Mouse (Mus musculus) G1E (cell line): ENCODE measurements around the gene Gm6096.

Source experiments
- CTCF ChIP-seq: IDR thresholded peaks from 2 replicates; pipeline ENCODE4 v1.5.1; 2012; ENCODE audit warnings: low read depth, low read length, inconsistent platforms, mixed read lengths
- GATA1 ChIP-seq: IDR thresholded peaks from 2 replicates; pipeline ENCODE4 v1.6.1; 2012; ENCODE audit warnings: borderline replicate concordance, low read length, inconsistent platforms, mixed read lengths
- GATA2 ChIP-seq: IDR thresholded peaks from 2 replicates; pipeline ENCODE4 v1.6.1; 2012; ENCODE audit warnings: low read depth, low read length, inconsistent platforms, borderline replicate concordance
- POLR2AphosphoS5 ChIP-seq: IDR thresholded peaks from 2 replicates; pipeline ENCODE4 v1.6.1; 2012; ENCODE audit warnings: low read depth, low read length, inconsistent platforms; ENCODE audit not compliant: insufficient replicate concordance
- TAL1 ChIP-seq: conservative IDR thresholded peaks from 2 replicates; pipeline ENCODE4 v1.6.1; 2012; ENCODE audit warnings: low read depth, low read length, inconsistent platforms, mixed read lengths

DNA sequence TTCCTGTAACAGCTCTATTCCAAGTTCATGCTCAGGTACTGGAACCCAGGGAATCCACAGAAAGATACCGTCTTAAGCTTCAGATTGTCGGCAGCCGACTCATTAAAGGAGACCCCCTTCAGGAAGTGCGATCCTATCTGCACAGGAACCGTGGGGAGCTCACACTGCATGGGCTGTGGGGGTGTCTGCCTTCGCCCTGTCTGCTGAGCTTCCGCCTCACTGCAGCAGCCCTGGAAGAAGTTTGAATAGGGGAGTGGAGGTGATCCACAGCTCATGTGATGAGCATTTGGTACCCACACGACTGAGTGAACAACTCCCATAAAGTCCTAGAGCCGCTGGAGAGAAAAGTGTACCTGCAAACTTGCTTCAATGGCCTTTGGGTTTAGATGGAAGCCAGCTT lies 6.4 kb downstream of the Gm6096 start:
- no peak for TF ChIP-seq CTCF
- no peak for TF ChIP-seq GATA1
- TF ChIP-seq TAL1, result no peak
- no peak for TF ChIP-seq POLR2AphosphoS5
- TF ChIP-seq GATA2, result no peak
